Mouse (Mus musculus): ENCODE measurements around the gene Angptl6. TPM values are rescaled to one million over a fixed set of nuclear protein-coding genes. Genes with fewer than 3 reads are reported as not detected.

Angptl6 gene
- polyA plus RNA-seq, 1 experiment: 8.8 TPM

DNA sequence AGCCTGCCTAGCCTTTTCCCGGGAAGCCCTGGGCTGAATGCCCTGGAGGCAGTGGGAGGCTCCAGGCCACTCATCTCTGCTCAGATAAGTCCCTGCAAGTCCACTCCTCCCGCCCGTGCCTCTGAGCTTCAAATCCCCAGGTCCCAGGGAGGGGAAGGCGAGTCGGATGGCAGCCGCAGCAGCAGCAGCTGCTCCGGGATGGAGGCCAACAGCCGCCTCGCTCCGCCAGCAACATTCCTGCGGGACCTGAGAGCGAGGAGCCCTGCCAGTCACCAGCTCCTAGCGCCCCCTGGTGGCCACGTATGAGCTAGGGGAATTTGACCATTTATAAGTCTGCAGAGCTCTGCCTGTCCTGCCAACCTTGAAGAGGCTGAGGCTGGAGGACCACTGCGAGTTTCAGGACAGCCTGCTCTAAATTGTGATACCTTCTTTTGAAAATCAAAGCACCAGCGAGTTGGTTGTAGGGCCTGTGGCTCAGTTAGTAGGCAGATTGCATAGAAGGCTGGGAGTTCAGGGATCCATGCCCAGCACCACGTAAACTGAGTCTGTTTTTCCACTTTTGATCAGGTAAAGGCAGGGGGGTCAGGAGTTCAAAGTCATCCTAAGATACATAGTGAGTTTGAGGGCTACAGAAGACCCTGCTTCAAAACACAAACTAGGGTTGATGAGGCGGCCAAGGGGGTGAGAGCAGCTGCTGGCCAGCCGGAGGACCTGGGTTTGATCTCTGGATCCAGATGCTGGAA lies 48.5 kb downstream of the Angptl6 start:
- 0 out of 2 replicates have a peak, but pooled peaks have one; percentile 22 for TF ChIP-seq POLR2A (IDR thresholded peaks at IDR 0.05; ENCODE audit: control insufficient read depth, extremely low read depth, insufficient read depth, low read length, poor library complexity)
- TF ChIP-seq CTCF (IDR thresholded peaks at IDR 0.05; ENCODE audit: borderline replicate concordance, control insufficient read depth, extremely low read depth, insufficient read depth, low read length, poor library complexity): peak; percentile 96
- H3K36me3 ChIP-seq (ENCODE audit: control insufficient read depth, insufficient read depth, low read length): no peaks in the 10 kb centered on the region
- DNase-seq: peak; percentile 68
- no peak overlapping the region for H3K4me3 ChIP-seq (ENCODE audit: control insufficient read depth, insufficient read depth, low read length)
- WGBS: 20% methylated on average over 19 of the region's 19 CpGs
- H3K27ac ChIP-seq (ENCODE audit: control insufficient read depth, insufficient read depth, low read length): no peak overlapping the region
- no peaks in the 10 kb centered on the region for H3K27me3 ChIP-seq (ENCODE audit: control insufficient read depth, insufficient read depth, low read length)
- no peaks in the 10 kb centered on the region for H3K4me1 ChIP-seq (replicated peaks; ENCODE audit: control insufficient read depth, insufficient read depth, low read length)

DNA sequence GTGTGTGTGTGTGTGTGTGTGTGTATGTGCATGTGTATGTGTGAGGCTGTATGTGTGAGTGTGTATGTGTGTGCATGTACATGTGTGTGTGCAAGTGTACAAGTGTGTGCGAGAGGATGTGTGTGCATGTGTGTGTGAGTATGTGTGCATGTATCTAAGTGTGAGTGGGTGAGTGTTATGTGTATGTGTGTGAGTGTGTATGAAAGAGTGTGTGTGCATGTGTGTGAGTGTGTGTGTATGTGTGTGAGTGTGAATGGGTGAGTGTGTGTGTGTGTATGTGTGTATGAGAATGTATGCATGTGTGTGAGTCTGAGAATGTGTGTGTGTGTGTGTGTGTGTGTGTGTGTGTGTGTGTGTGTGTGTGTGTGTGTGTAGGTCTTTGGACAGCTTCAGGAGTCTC lies 51.4 kb downstream of the Angptl6 start:
- Histone ChIP-seq H3K27me3 (ENCODE audit: control insufficient read depth, insufficient read depth, low read length) (no peaks in the 10 kb centered on the region), H3K4me1 (replicated peaks; ENCODE audit: control insufficient read depth, insufficient read depth, low read length) (no peaks in the 10 kb centered on the region), H3K4me3 (ENCODE audit: control insufficient read depth, insufficient read depth, low read length) (no peak overlapping the region), H3K36me3 (ENCODE audit: control insufficient read depth, insufficient read depth, low read length) (no peaks in the 10 kb centered on the region), H3K27ac (ENCODE audit: control insufficient read depth, insufficient read depth, low read length) (no peak overlapping the region)
- TF ChIP-seq POLR2A (IDR thresholded peaks at IDR 0.05; ENCODE audit: control insufficient read depth, extremely low read depth, insufficient read depth, low read length, poor library complexity) (no peak), CTCF (IDR thresholded peaks at IDR 0.05; ENCODE audit: borderline replicate concordance, control insufficient read depth, extremely low read depth, insufficient read depth, low read length, poor library complexity) (no peak)
- DNase-seq: no peak
- 90% methylated on average over 1 of the region's 1 CpGs for WGBS

DNA sequence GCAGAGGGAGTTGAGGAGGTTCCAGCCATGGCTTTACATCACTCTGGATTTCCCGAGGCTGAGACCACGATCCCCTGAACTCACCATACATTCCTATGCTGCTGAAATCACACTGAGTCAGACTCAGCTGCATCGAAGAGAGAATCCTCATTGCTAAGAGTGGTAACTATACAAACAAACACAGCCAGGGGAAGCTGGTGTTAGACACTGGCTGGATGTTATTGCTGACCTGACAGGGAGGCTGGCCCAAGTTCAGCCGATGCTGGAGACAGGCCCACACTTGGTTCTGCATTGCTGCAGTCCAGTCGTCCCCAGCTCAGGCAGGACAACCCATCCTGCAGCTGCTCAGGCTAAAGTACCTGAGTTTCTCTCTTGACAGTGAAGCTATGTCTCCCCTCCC lies 53.7 kb downstream of the Angptl6 start:
- WGBS: 76% methylated on average over 5 of the region's 5 CpGs
- DNase-seq: no peak

More for the DNA sequence above, 53.7 kb downstream of the Angptl6 start:
- H3K4me3 ChIP-seq (ENCODE audit: control insufficient read depth, insufficient read depth, low read length): no peak overlapping the region
- H3K36me3 ChIP-seq (ENCODE audit: control insufficient read depth, insufficient read depth, low read length): no peaks in the 10 kb centered on the region
- H3K4me1 ChIP-seq (replicated peaks; ENCODE audit: control insufficient read depth, insufficient read depth, low read length): no peaks in the 10 kb centered on the region
- no peak overlapping the region for H3K27ac ChIP-seq (ENCODE audit: control insufficient read depth, insufficient read depth, low read length)
- H3K27me3 ChIP-seq (ENCODE audit: control insufficient read depth, insufficient read depth, low read length): no peaks in the 10 kb centered on the region
- TF ChIP-seq POLR2A (IDR thresholded peaks at IDR 0.05; ENCODE audit: control insufficient read depth, extremely low read depth, insufficient read depth, low read length, poor library complexity) (no peak), CTCF (IDR thresholded peaks at IDR 0.05; ENCODE audit: borderline replicate concordance, control insufficient read depth, extremely low read depth, insufficient read depth, low read length, poor library complexity) (no peak)

Other genes starting within 250 kb of the Angptl6 start
- gene Ubl5, start 236.8 kb downstream of the Angptl6 start, polyA plus RNA-seq (2012; rRNA removed): 189 and 207 TPM in 2 replicates
- gene Fbxl12, start 235.0 kb downstream of the Angptl6 start, polyA plus RNA-seq (2012; rRNA removed): 560 and 583 TPM in 2 replicates
- 36.8 and 37.2 TPM in 2 replicates for gene Pin1, start 227.6 kb downstream of the Angptl6 start, polyA plus RNA-seq (2012; rRNA removed)
- gene Olfm2, start 133.4 kb downstream of the Angptl6 start, polyA plus RNA-seq (2012; rRNA removed): 0.51 and 0.93 TPM in 2 replicates
- gene Col5a3, start 64.7 kb downstream of the Angptl6 start, polyA plus RNA-seq (2012; rRNA removed): 3.1 and 4.3 TPM in 2 replicates
- not detected in 2 replicates for gene Rdh8, start 61.2 kb downstream of the Angptl6 start, polyA plus RNA-seq (2012; rRNA removed)
- gene A230050P20Rik, start 11.1 kb downstream of the Angptl6 start, polyA plus RNA-seq (2012; rRNA removed): 93.1 and 103 TPM in 2 replicates
- gene Ppan, start 8.4 kb upstream of the Angptl6 start, polyA plus RNA-seq (2012; rRNA removed): 121 and 140 TPM in 2 replicates
- 137 and 140 TPM in 2 replicates for gene Eif3g, start 18.9 kb upstream of the Angptl6 start, polyA plus RNA-seq (2012; rRNA removed)
- 142 and 194 TPM in 2 replicates for gene Dnmt1, start 80.2 kb upstream of the Angptl6 start, polyA plus RNA-seq (2012; rRNA removed)
- gene S1pr2, start 97.1 kb upstream of the Angptl6 start, polyA plus RNA-seq (2012; rRNA removed): 11.0 and 11.2 TPM in 2 replicates
- gene Mrpl4, start 123.0 kb upstream of the Angptl6 start, polyA plus RNA-seq (2012; rRNA removed): 125 and 140 TPM in 2 replicates
- 78.1 and 90.8 TPM in 2 replicates for gene Icam1, start 136.3 kb upstream of the Angptl6 start, polyA plus RNA-seq (2012; rRNA removed)
- gene Icam4, start 149.6 kb upstream of the Angptl6 start, polyA plus RNA-seq (2012; rRNA removed): 0.26 and 0.71 TPM in 2 replicates
- gene Icam5, start 152.3 kb upstream of the Angptl6 start, polyA plus RNA-seq (2012; rRNA removed): 0.63 and 1.0 TPM in 2 replicates
- 0.79 and 1.1 TPM in 2 replicates for gene Zglp1, start 187.4 kb upstream of the Angptl6 start, polyA plus RNA-seq (2012; rRNA removed)
- 0.47 and 0.48 TPM in 2 replicates for gene Gm49373, start 193.4 kb upstream of the Angptl6 start, polyA plus RNA-seq (2012; rRNA removed)
- gene Fdx1l, start 193.9 kb upstream of the Angptl6 start, polyA plus RNA-seq (2012; rRNA removed): 52.0 and 67.8 TPM in 2 replicates
- gene Gm38431, start 212.3 kb upstream of the Angptl6 start, polyA plus RNA-seq (2012; rRNA removed): 13.5 and 18.0 TPM in 2 replicates
- gene Raver1, start 212.3 kb upstream of the Angptl6 start, polyA plus RNA-seq (2012; rRNA removed): 229 and 270 TPM in 2 replicates